Mouse (Mus musculus) sigmoid colon, adult 10 weeks (tissue): Measurements from ENCODE around the gene Vmn1r115. TPM values are rescaled to one million over a fixed set of nuclear protein-coding genes. Genes with fewer than 3 reads are reported as not detected.

Source experiments
- polyA plus RNA-seq: library from polyadenylated mRNA; stranded (reverse); fragments of 350-450 nt; fragmentation: Illumina TruSeq; extraction: RNeasy Lipid Tissue Mini Kit (QIAGEN cat#74804); gene quantifications from one replicate; pipeline ENCODE4 v1.2.3, GENCODE M21; 2014; ENCODE audit warnings: low read depth, low replicate concordance

The Vmn1r115 gene
- not detected for polyA plus RNA-seq

GRCm38 (mm10) chr7:20844885-20845284 lies at the start of gene Vmn1r115:
Vmn1r115 (minus strand) TSS chr7:20844985.

GRCm38 (mm10) chr7:20884021-20884420 lies 39.2 kb upstream of the Vmn1r115 start, which contains the start of gene Vmn1r117:
Vmn1r117 (minus strand) TSS chr7:20884121.

GRCm38 (mm10) chr7:20871956-20872355 lies 27.2 kb upstream of the Vmn1r115 start, which contains the start of gene Vmn1r116:
Vmn1r116 (plus strand) TSS chr7:20872256.

GRCm38 (mm10) chr7:20812086-20812485 lies 32.7 kb downstream of the Vmn1r115 start, which contains the start of gene Vmn1r114:
Vmn1r114 (minus strand) TSS chr7:20812186.

Other genes starting within 250 kb of the Vmn1r115 start
- not detected for gene Gm4513, start 246.0 kb downstream of the Vmn1r115 start, polyA plus RNA-seq
- gene Vmn1r107, start 176.1 kb downstream of the Vmn1r115 start, polyA plus RNA-seq: not detected
- gene Vmn1r111, start 141.8 kb downstream of the Vmn1r115 start, polyA plus RNA-seq: not detected
- not detected for gene Gm10668, start 114.4 kb downstream of the Vmn1r115 start, polyA plus RNA-seq
- gene Vmn1r112, start 73.8 kb downstream of the Vmn1r115 start, polyA plus RNA-seq: not detected
- not detected for gene Vmn1r113, start 57.7 kb downstream of the Vmn1r115 start, polyA plus RNA-seq
- not detected for gene Vmn1r114, start 32.8 kb downstream of the Vmn1r115 start, polyA plus RNA-seq
- not detected for gene Vmn1r116, start 27.3 kb upstream of the Vmn1r115 start, polyA plus RNA-seq
- not detected for gene Vmn1r117, start 39.1 kb upstream of the Vmn1r115 start, polyA plus RNA-seq
- gene Vmn1r118, start 67.4 kb upstream of the Vmn1r115 start, polyA plus RNA-seq: not detected
- not detected for gene Vmn1r119, start 167.5 kb upstream of the Vmn1r115 start, polyA plus RNA-seq
- gene Vmn1r120, start 208.8 kb upstream of the Vmn1r115 start, polyA plus RNA-seq: not detected